ENCODE assay signal across 9 mouse cellular contexts in genomic region chr2:22985973-22986657, GRCm38 (mm10). TPM values are rescaled to one million over a fixed set of nuclear protein-coding genes. Genes with fewer than 3 reads are reported as not detected.
DNase-seq lines count a peak whose midpoint lies in the region; ATAC-seq lines count a peak whose summit lies in the region.
"Had no signal": no experiment of that assay in that cellular context is flagged by ENCODE, and none has a peak within 500 bp of the region (broad histone marks: within the 10 kb centered on the region; RNA-seq: fewer than 3 reads in every experiment).

No protein-coding gene starts in this region.

- ATAC-seq in cerebellum, adult (ENCODE audit: insufficient number of reproducible peaks, low FRiP score, low TSS enrichment), result peak; percentile 40; the same call in 1 of the 2 replicates

- no peak for DNase-seq in cerebellum, postnatal 4 days (ENCODE audit: low spot score in 2 of 2)
- peak; percentile 13 for DNase-seq in kidney, adult 18-20 months
- no peak for DNase-seq in kidney, postnatal 10 days
- DNase-seq in A20 (ENCODE audit: low read depth, low spot score), result peak; percentile 83
- DNase-seq in kidney, postnatal 36 days, result peak; percentile 53
- DNase-seq in lung, postnatal 4 days, result no peak
- no peak for DNase-seq in adrenal gland, postnatal 25 days
- DNase-seq: lung, adult 18-20 months had no signal

RNA-seq across cellular contexts. Expression of gene Abi1, which starts 53.9 kb away (rescaled TPM):
- 74.8 and 75.6 TPM in 2 replicates for total RNA-seq in adrenal gland, postnatal 25 days (2021)

Comparison
In these comparisons a context has a peak if more than half of its experiments do, and no peak if none do; other contexts are left out.
1. DNase-seq: peak in kidney, adult 18-20 months (single experiment), A20 (single experiment) and kidney, postnatal 36 days (2 of 2); none in cerebellum, postnatal 4 days (0 of 2), kidney, postnatal 10 days (single experiment), lung, postnatal 4 days (0 of 2) and adrenal gland, postnatal 25 days (single experiment).